Comparison of ENCODE assay signal across 9 mouse cellular contexts in genomic region chr12:21472487-21472886, GRCm38 (mm10). TPM values are rescaled to one million over a fixed set of nuclear protein-coding genes. Genes with fewer than 3 reads are reported as not detected.
A peak's percentile ranks its signal among the peaks of the same experiment; 100 is the strongest.
DNase-seq lines count a peak whose midpoint lies in the region; ATAC-seq and TF ChIP-seq lines count a peak whose summit lies in the region.
"Had no signal": no experiment of that assay in that cellular context is flagged by ENCODE, and none has a peak within 500 bp of the region (broad histone marks: within the 10 kb centered on the region; RNA-seq: fewer than 3 reads in every experiment).

No protein-coding gene starts in this region.

- no peak overlapping the region for H3K27ac ChIP-seq in intestine, embryonic 15.5 days
- H3K27ac ChIP-seq in intestine, embryonic 16.5 days (ENCODE audit: low read length), result no peak overlapping the region
- no peak overlapping the region for H3K27ac ChIP-seq in kidney, adult 2 months (ENCODE audit: insufficient read depth, low read depth, low read length)
- H3K27ac ChIP-seq: stomach, embryonic 15.5 days had no signal

- H3K9ac ChIP-seq in intestine, embryonic 15.5 days, result no peak overlapping the region
- no peak overlapping the region for H3K9ac ChIP-seq in intestine, embryonic 16.5 days (ENCODE audit: low read depth, low read length)
- H3K9ac ChIP-seq: stomach, embryonic 15.5 days had no signal

- H3K36me3 ChIP-seq in intestine, embryonic 15.5 days, result no peaks in the 10 kb centered on the region
- no peaks in the 10 kb centered on the region for H3K36me3 ChIP-seq in intestine, embryonic 16.5 days (ENCODE audit: control insufficient read depth, insufficient read depth, low read length)
- H3K36me3 ChIP-seq in kidney, adult 2 months (ENCODE audit: control insufficient read depth, insufficient read depth, low read length), result no peaks in the 10 kb centered on the region
- H3K36me3 ChIP-seq: stomach, embryonic 15.5 days had no signal

- no peak overlapping the region for H3K4me2 ChIP-seq in intestine, embryonic 15.5 days (replicated peaks)
- no peak overlapping the region for H3K4me2 ChIP-seq in intestine, embryonic 16.5 days (ENCODE audit: low read depth, low read length)
- H3K4me2 ChIP-seq: stomach, embryonic 15.5 days had no signal

- no peaks in the 10 kb centered on the region for H3K4me1 ChIP-seq in intestine, embryonic 15.5 days (replicated peaks)
- H3K4me1 ChIP-seq in intestine, embryonic 16.5 days (ENCODE audit: control insufficient read depth, insufficient read depth, low read length), result no peaks in the 10 kb centered on the region
- no peaks in the 10 kb centered on the region for H3K4me1 ChIP-seq in kidney, adult 2 months (ENCODE audit: control insufficient read depth, insufficient read depth, low read length)
- H3K4me1 ChIP-seq: stomach, embryonic 15.5 days had no signal

- peak; percentile 45 for DNase-seq in MN1 (ENCODE audit: low spot score)
- peak; percentile 9 to 18 for DNase-seq in frontal cortex, postnatal 25 days (ENCODE audit: low spot score in 2 of 2)
- peak; percentile 38 for DNase-seq in kidney, adult 2 months
- no peak for DNase-seq in yolk sac, embryonic 10.5 days (ENCODE audit: low spot score)

- 0 out of 2 replicates have a peak, but pooled peaks have one; percentile 9 for TF ChIP-seq CTCF in kidney, adult 2 months (conservative IDR thresholded peaks at IDR 0.05; ENCODE audit: insufficient read depth, insufficient read length, low read depth, low read length)

- no peak overlapping the region for H3K4me3 ChIP-seq in intestine, embryonic 15.5 days (replicated peaks)
- H3K4me3 ChIP-seq in intestine, embryonic 16.5 days (ENCODE audit: low read length), result no peak overlapping the region
- H3K4me3 ChIP-seq in kidney, adult 2 months (ENCODE audit: insufficient read depth, low read depth, low read length), result no peak overlapping the region
- H3K4me3 ChIP-seq: stomach, embryonic 15.5 days had no signal

- 53% methylated on average over 4 of the region's 4 CpGs for WGBS in intestine, embryonic 15.5 days
- WGBS in intestine, embryonic 16.5 days, result 49% methylated on average over 4 of the region's 4 CpGs
- WGBS in kidney, adult 2 months, result 35% methylated on average over 4 of the region's 4 CpGs

- TF ChIP-seq POLR2A in kidney, adult 2 months (IDR thresholded peaks at IDR 0.05; ENCODE audit: low read depth, low read length), result no peak

- 0 out of 2 replicates have a peak, but pooled peaks have one; percentile 34 for ATAC-seq in intestine, embryonic 15.5 days
- ATAC-seq in intestine, embryonic 16.5 days, result no peak
- ATAC-seq in monocyte, adult 5-6 weeks (replicated peaks; ENCODE audit: insufficient number of reproducible peaks, low FRiP score, low TSS enrichment, poor library complexity, severe bottlenecking), result peak; percentile 85
- ATAC-seq in inflammation-experienced regulatory T-cells, adult 6 months, result no peak

- no peaks in the 10 kb centered on the region for H3K9me3 ChIP-seq in intestine, embryonic 15.5 days
- H3K9me3 ChIP-seq in intestine, embryonic 16.5 days (ENCODE audit: control insufficient read depth, low read length), result no peaks in the 10 kb centered on the region
- H3K9me3 ChIP-seq: stomach, embryonic 15.5 days had no signal

- no peaks in the 10 kb centered on the region for H3K27me3 ChIP-seq in intestine, embryonic 15.5 days (replicated peaks)
- no peaks in the 10 kb centered on the region for H3K27me3 ChIP-seq in intestine, embryonic 16.5 days (replicated peaks; ENCODE audit: control insufficient read depth, insufficient read depth, low read length)
- H3K27me3 ChIP-seq in kidney, adult 2 months (replicated peaks; ENCODE audit: control insufficient read depth, insufficient read depth, low read length), result no peaks in the 10 kb centered on the region
- H3K27me3 ChIP-seq: stomach, embryonic 15.5 days had no signal

RNA-seq across cellular contexts. Expression of gene Ywhaq, which starts 55.0 kb away (rescaled TPM):
- polyA plus RNA-seq in intestine, embryonic 15.5 days (2015; fragmentation: Nextera tagmentation; extraction: Ambion mirVana), result 578 and 671 TPM in 2 replicates
- 497 and 562 TPM in 2 replicates for polyA plus RNA-seq in intestine, embryonic 16.5 days (2015; fragmentation: Nextera tagmentation; extraction: Ambion mirVana)
- 71.7 and 83.4 TPM in 2 replicates for polyA plus RNA-seq in kidney, adult 2 months (2012; rRNA removed)
- 211 to 254 TPM (median 218 TPM) in 3 replicates for total RNA-seq in monocyte, adult 5-6 weeks (2017)
- 100 to 1,000 TPM; 167 to 333 (median 215) TPM for polyA plus RNA-seq in inflammation-experienced regulatory T-cells, adult 6 months (2017; shearing (Covaris generic))

Comparison
In these comparisons a context has a peak if more than half of its experiments do, and no peak if none do; other contexts are left out.
1. ATAC-seq: peak in intestine, embryonic 15.5 days (single experiment) and monocyte, adult 5-6 weeks (single experiment); none in intestine, embryonic 16.5 days (single experiment) and inflammation-experienced regulatory T-cells, adult 6 months (single experiment).